Mouse (Mus musculus): ENCODE measurements around the gene Plk3. TPM values are rescaled to one million over a fixed set of nuclear protein-coding genes. Genes with fewer than 3 reads are reported as not detected.

Plk3 gene
- polyA plus RNA-seq, 1 experiment from 2014 or later, result 3.3 TPM

DNA sequence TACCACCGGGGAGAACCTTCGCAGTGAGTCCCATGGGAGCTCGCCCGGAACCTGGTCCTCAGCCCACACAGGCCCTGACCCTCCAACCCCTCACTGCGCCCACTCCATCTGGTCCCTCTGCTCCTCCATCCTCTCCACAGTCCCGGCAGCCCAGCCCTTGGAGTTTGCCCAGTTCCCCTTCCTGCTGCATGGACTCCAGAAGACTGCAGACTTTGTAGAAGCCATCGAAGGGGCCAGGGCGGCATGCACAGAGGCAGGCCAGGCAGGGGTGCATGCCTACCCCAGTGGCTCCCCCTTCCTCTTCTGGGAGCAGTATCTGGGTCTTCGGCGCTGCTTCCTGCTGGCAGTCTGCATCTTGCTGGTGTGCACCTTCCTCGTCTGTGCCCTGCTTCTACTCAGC, 22.8 kb downstream of the Plk3 start:
- no peak for ATAC-seq (ENCODE audit: insufficient number of reproducible peaks, insufficient read depth, low FRiP score, low TSS enrichment, low read depth)
- H3K27ac ChIP-seq, result no peak overlapping the region
- peaks cover 60% of the 10 kb centered on the region for H3K36me3 ChIP-seq

DNA sequence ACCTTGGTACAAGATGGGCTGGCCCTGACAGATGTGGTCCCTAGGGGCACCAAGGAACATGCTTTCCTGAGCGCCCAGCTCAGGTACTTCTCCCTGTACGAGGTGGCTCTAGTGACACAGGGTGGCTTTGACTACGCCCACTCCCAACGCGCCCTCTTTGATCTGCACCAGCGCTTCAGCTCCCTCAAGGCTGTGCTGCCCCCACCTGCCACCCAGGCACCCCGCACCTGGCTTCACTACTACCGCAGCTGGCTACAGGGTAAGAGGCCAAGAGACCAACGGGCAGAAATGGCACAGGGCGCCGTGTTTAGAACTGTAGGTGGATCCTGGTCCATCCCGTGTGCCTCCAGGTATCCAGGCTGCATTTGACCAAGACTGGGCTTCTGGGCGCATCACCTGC, 23.5 kb downstream of the Plk3 start:
- Histone ChIP-seq H3K9ac (no peak overlapping the region), H3K27me3 (no peaks in the 10 kb centered on the region), H3K9me3 (no peaks in the 10 kb centered on the region), H3K27ac (no peak overlapping the region), H3K4me2 (no peak overlapping the region), H3K4me1 (peaks cover 7% of the 10 kb centered on the region), H3K36me3 (peaks cover 62% of the 10 kb centered on the region), H3K4me3 (no peak overlapping the region)
- ATAC-seq (ENCODE audit: insufficient number of reproducible peaks, insufficient read depth, low FRiP score, low TSS enrichment, low read depth), result no peak
- WGBS, result 90% methylated on average over 13 of the region's 13 CpGs

More for the DNA sequence above, 22.8 kb downstream of the Plk3 start:
- no peaks in the 10 kb centered on the region; the same call in 1 of the 2 replicates for H3K4me1 ChIP-seq
- H3K27me3 ChIP-seq, result no peaks in the 10 kb centered on the region
- no peak overlapping the region for H3K4me2 ChIP-seq
- no peak overlapping the region for H3K9ac ChIP-seq
- 90% methylated on average over 11 of the region's 11 CpGs for WGBS
- H3K9me3 ChIP-seq, result no peaks in the 10 kb centered on the region
- H3K4me3 ChIP-seq, result no peak overlapping the region

DNA sequence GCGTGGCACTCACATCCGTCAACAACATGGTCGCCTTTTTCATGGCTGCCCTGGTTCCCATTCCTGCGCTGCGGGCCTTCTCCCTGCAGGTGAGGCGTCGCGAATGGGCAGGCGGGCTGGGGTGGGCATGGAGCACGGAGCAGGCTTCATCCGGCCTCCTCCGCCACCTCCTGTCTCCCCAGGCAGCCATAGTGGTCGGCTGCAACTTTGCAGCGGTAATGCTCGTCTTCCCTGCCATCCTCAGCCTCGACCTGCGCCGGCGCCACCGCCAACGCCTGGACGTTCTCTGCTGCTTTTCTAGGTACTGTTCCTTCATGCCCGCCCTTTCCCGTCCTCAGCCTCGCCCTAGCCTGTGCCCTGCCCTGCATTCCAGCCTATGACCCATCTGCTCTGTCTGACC, 24.4 kb downstream of the Plk3 start:
- Histone ChIP-seq H3K4me2 (no peak overlapping the region), H3K9me3 (no peaks in the 10 kb centered on the region), H3K4me1 (peaks cover 16% of the 10 kb centered on the region), H3K4me3 (no peak overlapping the region), H3K36me3 (peaks cover 58% of the 10 kb centered on the region), H3K9ac (no peak overlapping the region), H3K27me3 (no peaks in the 10 kb centered on the region; the same call in 1 of the 2 replicates), H3K27ac (no peak overlapping the region)
- WGBS, result 93% methylated on average over 25 of the region's 25 CpGs
- no peak for ATAC-seq (ENCODE audit: insufficient number of reproducible peaks, insufficient read depth, low FRiP score, low TSS enrichment, low read depth)

DNA sequence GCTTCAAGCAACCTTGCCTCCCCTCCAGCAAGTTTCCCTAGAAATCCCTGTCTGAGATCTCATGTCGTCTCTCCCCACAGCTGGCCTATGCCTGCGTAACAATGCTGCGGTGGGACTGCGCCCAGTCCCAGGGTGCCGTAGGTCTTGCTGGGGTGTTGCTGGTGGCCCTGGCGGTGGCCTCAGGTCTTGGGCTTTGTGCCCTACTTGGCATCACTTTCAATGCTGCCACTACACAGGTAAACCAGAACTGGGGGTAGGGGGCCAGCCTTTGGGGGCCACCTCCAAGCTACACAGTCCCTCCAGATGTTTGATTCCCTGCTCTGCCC, 25.3 kb downstream of the Plk3 start:
- H3K36me3 ChIP-seq, result peaks cover 51% of the 10 kb centered on the region

DNA sequence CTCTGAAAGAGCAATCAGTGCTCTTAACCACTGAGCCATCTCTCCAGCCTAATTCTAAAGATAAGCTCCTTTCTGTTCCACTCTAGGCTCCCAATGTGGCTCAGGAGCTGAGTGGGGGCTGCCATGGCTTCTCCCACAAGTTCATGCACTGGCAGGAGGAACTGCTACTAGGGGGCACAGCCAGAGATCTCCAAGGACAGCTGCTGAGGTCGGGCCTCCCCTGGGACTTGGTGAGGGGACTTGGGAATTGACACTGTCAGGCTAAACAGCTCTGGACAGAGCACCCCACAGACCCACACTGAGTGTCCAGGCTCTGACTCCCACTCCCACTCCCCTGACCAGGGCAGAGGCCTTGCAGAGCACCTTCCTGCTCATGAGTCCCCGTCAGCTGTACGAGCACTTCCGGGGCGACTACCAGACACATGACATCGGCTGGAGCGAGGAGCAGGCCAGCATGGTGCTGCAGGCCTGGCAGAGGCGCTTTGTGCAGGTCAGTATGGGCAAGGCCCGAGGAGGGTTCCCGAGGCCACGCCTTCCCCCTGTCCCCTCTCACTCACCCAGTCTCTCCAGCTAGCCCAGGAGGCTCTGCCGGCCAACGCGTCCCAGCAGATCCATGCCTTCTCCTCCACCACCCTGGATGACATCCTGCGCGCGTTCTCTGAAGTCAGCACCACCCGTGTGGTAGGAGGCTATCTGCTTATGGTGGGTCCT, 25.8 kb downstream of the Plk3 start:
- Histone ChIP-seq H3K4me2 (no peak overlapping the region), H3K27ac (no peak overlapping the region), H3K4me1 (peaks cover 28% of the 10 kb centered on the region), H3K9me3 (no peaks in the 10 kb centered on the region), H3K4me3 (no peak overlapping the region), H3K36me3 (peaks cover 48% of the 10 kb centered on the region), H3K9ac (no peak overlapping the region), H3K27me3 (no peaks in the 10 kb centered on the region; the same call in 1 of the 2 replicates)
- ATAC-seq (ENCODE audit: insufficient number of reproducible peaks, insufficient read depth, low FRiP score, low TSS enrichment, low read depth), result no peak
- WGBS, result 87% methylated on average over 18 of the region's 18 CpGs

More for the DNA sequence above, 25.3 kb downstream of the Plk3 start:
- Histone ChIP-seq H3K27me3 (no peaks in the 10 kb centered on the region; the same call in 1 of the 2 replicates), H3K4me3 (no peak overlapping the region), H3K4me2 (no peak overlapping the region), H3K27ac (no peak overlapping the region), H3K4me1 (peaks cover 25% of the 10 kb centered on the region), H3K9ac (no peak overlapping the region), H3K9me3 (no peaks in the 10 kb centered on the region)
- 93% methylated on average over 6 of the region's 6 CpGs for WGBS
- no peak for ATAC-seq (ENCODE audit: insufficient number of reproducible peaks, insufficient read depth, low FRiP score, low TSS enrichment, low read depth)

DNA sequence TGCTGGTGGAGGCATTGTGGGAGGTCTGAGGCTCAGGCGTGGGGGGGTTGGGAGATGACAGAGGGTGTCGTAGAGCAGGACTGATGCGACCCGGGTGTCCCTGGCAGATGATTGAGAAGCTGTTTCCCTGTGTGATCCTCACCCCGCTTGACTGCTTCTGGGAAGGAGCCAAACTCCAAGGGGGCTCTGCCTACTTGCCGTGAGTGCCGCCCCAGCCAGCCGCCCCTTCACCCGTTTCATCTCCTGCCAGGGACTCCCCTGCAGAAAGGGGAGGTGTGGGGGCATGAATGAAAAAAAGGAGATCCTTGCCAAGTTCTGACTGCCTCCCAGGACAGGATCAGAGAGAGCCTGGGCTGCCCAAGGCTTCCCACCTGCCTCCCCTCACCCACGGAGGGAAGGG, 28.6 kb downstream of the Plk3 start:
- peaks cover 37% of the 10 kb centered on the region for H3K36me3 ChIP-seq
- H3K4me3 ChIP-seq, result no peak overlapping the region
- peak overlapping the region; percentile 21; the same call in 1 of the 2 replicates for H3K9ac ChIP-seq
- 43% methylated on average over 10 of the region's 10 CpGs for WGBS
- 0 out of 2 replicates have a peak overlapping the region, but pooled peaks have one; percentile 22 for H3K27ac ChIP-seq
- H3K9me3 ChIP-seq, result no peaks in the 10 kb centered on the region
- H3K27me3 ChIP-seq, result no peaks in the 10 kb centered on the region; the same call in 1 of the 2 replicates
- ATAC-seq (ENCODE audit: insufficient number of reproducible peaks, insufficient read depth, low FRiP score, low TSS enrichment, low read depth), result no peak
- peak overlapping the region; percentile 18; the same call in 1 of the 2 replicates for H3K4me2 ChIP-seq
- peaks cover 42% of the 10 kb centered on the region for H3K4me1 ChIP-seq

DNA sequence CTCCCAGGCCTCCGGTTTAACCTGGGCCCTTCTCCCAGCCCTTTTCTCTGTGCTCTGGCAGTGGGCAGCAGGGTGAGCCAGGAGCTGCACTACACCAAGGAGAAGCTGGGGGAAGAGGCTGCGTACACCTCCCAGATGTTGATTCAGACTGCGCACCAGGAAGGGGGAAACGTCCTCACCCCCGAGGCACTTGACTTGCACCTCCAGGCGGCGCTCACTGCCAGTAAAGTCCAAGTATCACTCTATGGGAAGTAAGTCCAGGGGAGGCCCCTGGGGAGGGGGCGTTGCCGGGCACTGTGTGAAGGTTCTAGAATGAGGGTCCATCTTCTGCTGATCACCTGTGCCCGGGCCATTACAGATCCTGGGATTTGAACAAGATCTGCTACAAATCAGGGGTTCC, 29.1 kb downstream of the Plk3 start:
- no peak for ATAC-seq (ENCODE audit: insufficient number of reproducible peaks, insufficient read depth, low FRiP score, low TSS enrichment, low read depth)
- WGBS, result 74% methylated on average over 10 of the region's 10 CpGs
- Histone ChIP-seq H3K4me2 (no peak overlapping the region), H3K36me3 (peaks cover 32% of the 10 kb centered on the region), H3K9ac (no peak overlapping the region), H3K4me3 (no peak overlapping the region), H3K27ac (0 out of 2 replicates have a peak overlapping the region, but pooled peaks have one; percentile 22), H3K27me3 (no peaks in the 10 kb centered on the region; the same call in 1 of the 2 replicates), H3K9me3 (no peaks in the 10 kb centered on the region), H3K4me1 (peaks cover 46% of the 10 kb centered on the region)

DNA sequence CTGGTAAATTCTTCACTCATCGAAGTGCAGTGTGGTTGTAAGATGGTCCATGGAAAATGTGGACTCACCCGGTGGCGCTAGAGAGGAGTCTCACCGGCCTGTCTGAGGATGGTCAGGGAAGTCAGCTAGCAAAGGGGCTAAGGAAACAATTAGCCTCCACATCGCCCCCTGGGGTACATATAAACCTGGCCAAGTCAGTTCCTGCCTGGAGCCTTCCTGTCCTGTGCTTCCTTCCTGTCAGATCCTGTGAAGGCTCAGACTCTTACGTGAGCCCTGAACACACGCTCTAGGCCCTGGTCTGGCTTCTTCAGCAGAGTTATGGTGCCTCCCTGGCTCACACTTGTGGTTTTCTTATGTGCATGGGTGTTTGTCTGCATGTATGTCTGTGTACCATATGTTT, 32.5 kb downstream of the Plk3 start:
- Histone ChIP-seq H3K9ac (no peak overlapping the region), H3K4me3 (no peak overlapping the region), H3K36me3 (peaks cover 14% of the 10 kb centered on the region), H3K9me3 (no peaks in the 10 kb centered on the region), H3K27ac (no peak overlapping the region), H3K27me3 (no peaks in the 10 kb centered on the region; the same call in 1 of the 2 replicates), H3K4me1 (peaks cover 74% of the 10 kb centered on the region), H3K4me2 (no peak overlapping the region)
- ATAC-seq (ENCODE audit: insufficient number of reproducible peaks, insufficient read depth, low FRiP score, low TSS enrichment, low read depth), result no peak
- WGBS, result 39% methylated on average over 7 of the region's 7 CpGs

DNA sequence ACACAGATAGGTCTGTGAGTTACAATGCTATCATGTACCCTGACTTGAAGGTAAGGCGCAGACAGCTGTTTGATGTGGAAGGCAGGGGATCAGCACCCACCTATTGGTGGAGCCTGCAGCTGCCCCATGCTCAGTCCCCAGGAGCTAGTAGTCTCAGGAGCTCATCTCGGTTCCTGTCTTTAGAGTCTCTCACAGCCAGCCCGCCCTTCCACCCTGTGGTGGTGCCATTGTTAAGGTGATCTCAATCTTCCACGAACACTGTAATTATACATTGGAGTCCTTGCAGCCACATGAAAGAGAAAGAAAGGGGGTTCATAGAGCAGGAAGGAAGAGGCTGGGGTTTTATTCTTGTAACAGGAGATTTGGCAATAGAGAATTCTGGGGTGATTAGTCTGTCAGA, 33.7 kb downstream of the Plk3 start:
- no peak for ATAC-seq (ENCODE audit: insufficient number of reproducible peaks, insufficient read depth, low FRiP score, low TSS enrichment, low read depth)
- no peaks in the 10 kb centered on the region; the same call in 1 of the 2 replicates for H3K27me3 ChIP-seq
- peaks cover 76% of the 10 kb centered on the region for H3K4me1 ChIP-seq
- no peak overlapping the region for H3K4me3 ChIP-seq
- peaks cover 11% of the 10 kb centered on the region for H3K36me3 ChIP-seq
- no peak overlapping the region; the same call in 1 of the 2 replicates for H3K4me2 ChIP-seq
- no peak overlapping the region for H3K9ac ChIP-seq
- no peak overlapping the region for H3K27ac ChIP-seq
- no peaks in the 10 kb centered on the region for H3K9me3 ChIP-seq
- WGBS, result 57% methylated on average over 4 of the region's 4 CpGs

DNA sequence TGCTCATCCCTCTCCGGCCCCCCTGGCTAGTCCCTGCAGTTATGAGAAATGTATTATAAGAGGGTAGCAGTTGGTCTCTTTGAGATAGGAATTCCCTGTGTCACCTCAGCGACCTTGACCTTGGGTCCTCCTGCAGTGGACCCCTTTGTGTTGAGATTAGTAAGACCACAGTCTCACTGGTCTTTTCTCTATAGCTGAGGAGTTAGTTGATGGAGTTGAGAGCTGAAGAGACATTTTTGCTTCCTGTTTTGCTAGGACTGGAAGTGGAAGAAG, 35.1 kb downstream of the Plk3 start:
- no peaks in the 10 kb centered on the region for H3K27me3 ChIP-seq
- H3K9ac ChIP-seq, result peak overlapping the region; percentile 28
- peaks cover 7% of the 10 kb centered on the region; the same call in 1 of the 2 replicates for H3K36me3 ChIP-seq
- H3K4me1 ChIP-seq, result peaks cover 62% of the 10 kb centered on the region
- 53% methylated on average over 2 of the region's 2 CpGs for WGBS
- no peak for ATAC-seq (ENCODE audit: insufficient number of reproducible peaks, insufficient read depth, low FRiP score, low TSS enrichment, low read depth)
- peak overlapping the region; percentile 78 for H3K27ac ChIP-seq
- peak overlapping the region; percentile 96 for H3K4me2 ChIP-seq
- H3K9me3 ChIP-seq, result no peaks in the 10 kb centered on the region
- H3K4me3 ChIP-seq, result peak overlapping the region; percentile 65

DNA sequence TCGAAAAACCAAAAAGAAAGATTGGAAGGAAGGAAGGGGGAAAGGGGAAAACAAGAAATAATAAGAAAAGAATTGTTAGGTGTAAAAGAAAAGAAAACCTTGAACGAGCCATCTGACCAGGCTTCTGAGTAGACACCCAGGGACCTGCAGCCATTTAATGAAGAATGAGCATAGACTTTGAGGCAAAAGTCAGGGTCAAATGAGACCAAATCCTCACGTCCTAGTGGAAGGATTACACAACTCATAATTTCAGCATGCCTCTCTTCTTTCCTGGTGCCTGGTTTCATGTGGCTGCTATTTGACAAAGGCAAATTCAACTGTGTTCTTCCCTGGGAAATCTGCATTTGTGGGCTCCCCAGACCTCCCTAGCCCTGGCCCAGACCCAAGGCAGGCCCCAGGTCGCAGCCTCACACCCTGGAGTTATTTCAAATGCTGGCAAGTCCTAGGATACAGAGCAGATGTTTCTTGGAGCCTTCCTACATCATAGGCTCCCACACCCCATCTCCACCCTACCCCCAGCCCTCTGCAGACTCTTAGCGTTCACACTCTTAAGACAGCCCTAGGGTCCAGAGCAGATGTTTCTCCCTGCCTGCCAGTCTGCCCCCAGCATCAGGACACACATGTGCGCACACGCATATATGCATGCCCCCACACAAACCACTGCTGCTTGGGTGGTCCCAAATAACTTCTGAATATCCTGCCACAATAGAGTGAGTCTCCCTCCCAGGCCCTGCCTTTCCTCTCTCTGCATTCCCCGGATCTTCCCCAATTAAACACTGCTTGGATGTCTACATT, 35.6 kb downstream of the Plk3 start:
- peak; percentile 60 for ATAC-seq (ENCODE audit: insufficient number of reproducible peaks, insufficient read depth, low FRiP score, low TSS enrichment, low read depth)
- H3K27ac ChIP-seq, result peak overlapping the region; percentile 78
- no peaks in the 10 kb centered on the region for H3K9me3 ChIP-seq
- no peaks in the 10 kb centered on the region for H3K27me3 ChIP-seq
- peak overlapping the region; percentile 96 for H3K4me2 ChIP-seq
- peaks cover 7% of the 10 kb centered on the region; the same call in 1 of the 2 replicates for H3K36me3 ChIP-seq
- H3K4me3 ChIP-seq, result peak overlapping the region; percentile 65
- H3K4me1 ChIP-seq, result peaks cover 59% of the 10 kb centered on the region
- peak overlapping the region; percentile 28 for H3K9ac ChIP-seq
- WGBS, result 31% methylated on average over 8 of the region's 8 CpGs

DNA sequence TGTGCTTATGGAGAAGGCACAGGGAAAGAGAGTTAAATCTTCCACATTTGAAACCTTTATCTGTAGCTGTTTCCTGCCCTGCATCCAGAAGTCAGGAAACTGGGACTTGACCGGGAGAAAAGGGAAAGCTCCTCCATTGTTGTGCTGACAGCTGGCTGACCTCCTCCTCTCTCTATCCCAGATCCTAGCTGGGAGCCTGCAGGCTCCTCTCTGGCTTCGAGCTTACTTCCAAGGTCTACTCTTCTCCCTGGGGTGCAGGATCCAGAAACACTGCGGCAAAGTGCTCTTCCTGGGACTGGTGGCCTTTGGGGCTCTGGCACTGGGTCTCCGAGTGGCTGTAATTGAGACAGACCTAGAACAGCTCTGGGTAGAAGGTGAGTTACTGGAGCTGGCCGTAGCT, 37.1 kb downstream of the Plk3 start:
- Histone ChIP-seq H3K27ac (peak overlapping the region; percentile 78), H3K4me3 (peak overlapping the region; percentile 65), H3K9ac (peak overlapping the region; percentile 74), H3K9me3 (no peaks in the 10 kb centered on the region), H3K4me1 (peaks cover 57% of the 10 kb centered on the region), H3K4me2 (peak overlapping the region; percentile 96), H3K36me3 (peaks cover 7% of the 10 kb centered on the region; the same call in 1 of the 2 replicates), H3K27me3 (no peaks in the 10 kb centered on the region)
- 12% methylated on average over 5 of the region's 5 CpGs for WGBS
- no peak for ATAC-seq (ENCODE audit: insufficient number of reproducible peaks, insufficient read depth, low FRiP score, low TSS enrichment, low read depth)
